Mouse (Mus musculus): ENCODE measurements at regions not wholly inside any gene's neighbourhood (a gene's known extent, or its start where the extent isn't known, plus 50 kb on each side); places are given as distances from the start of the nearest gene placed in this dataset.

- DNase-seq (ENCODE audit: low read depth, low spot score), result no peak
Measured at GRCm38 (mm10) chr12:55926974-55927321, 90.8 kb downstream of the Brms1l start.

- DNase-seq (ENCODE audit: low read depth, low spot score), result no peak
Measured at GRCm38 (mm10) chr12:55926276-55926973, 90.3 kb downstream of the Brms1l start.

All from CD4-positive, CD25-positive, alpha-beta regulatory T cell, adult 2 months (primary cell).